Mouse (Mus musculus) hindbrain, embryonic 16.5 days (tissue): ENCODE data around the gene Upp2. TPM values are rescaled to one million over a fixed set of nuclear protein-coding genes. Genes with fewer than 3 reads are reported as not detected.

ENCODE experiments used
- ATAC-seq: fragments of 200-750 bp; cut with Nextera tagmentation; 2 replicates; pipeline ENCODE4 v1.8.0; 2017; ENCODE audit warnings: moderate TSS enrichment, moderate library complexity
- H3K27ac ChIP-seq: fragments of 300-500 bp; sonication (generic); 2 replicates; pipeline ENCODE4 v1.5.1; 2014; ENCODE audit warnings: low read depth, mild to moderate bottlenecking, control low read depth, low read length, moderate library complexity
- H3K27me3 ChIP-seq: fragments of 300-500 bp; sonication (generic); replicated peaks from 2 replicates; pipeline ENCODE4 v1.6.1; 2014; ENCODE audit warnings: low read length; ENCODE audit not compliant: control insufficient read depth, insufficient read depth
- H3K36me3 ChIP-seq: fragments of 300-500 bp; sonication (generic); 2 replicates; pipeline ENCODE4 v1.6.1; 2014; ENCODE audit warnings: mild to moderate bottlenecking, low read length, moderate library complexity, mixed read lengths; ENCODE audit not compliant: control insufficient read depth, insufficient read depth
- H3K4me1 ChIP-seq: fragments of 300-500 bp; sonication (generic); 2 replicates; pipeline ENCODE4 v1.6.1; 2014; ENCODE audit warnings: low read depth, low read length; ENCODE audit not compliant: control insufficient read depth, insufficient read depth
- H3K4me2 ChIP-seq: fragments of 300-500 bp; sonication (generic); 2 replicates; pipeline ENCODE4 v1.6.1; 2014; ENCODE audit warnings: mild to moderate bottlenecking, low read length, control low read depth, moderate library complexity
- H3K4me3 ChIP-seq: fragments of 300-500 bp; sonication (generic); 2 replicates; pipeline ENCODE4 v1.5.1; 2014; ENCODE audit warnings: mild to moderate bottlenecking, low read length, control low read depth, moderate library complexity
- H3K9ac ChIP-seq: fragments of 300-500 bp; sonication (generic); 2 replicates; pipeline ENCODE4 v1.6.1; 2014; ENCODE audit warnings: low read depth, mild to moderate bottlenecking, control low read depth, low read length, moderate library complexity
- H3K9me3 ChIP-seq: fragments of 300-500 bp; sonication (generic); 2 replicates; pipeline ENCODE4 v1.6.1; 2014; ENCODE audit warnings: mild to moderate bottlenecking, low read length, moderate library complexity; ENCODE audit not compliant: control insufficient read depth
- WGBS: fragments of 180-500 bp; shearing (Covaris S2); extraction: QIAGEN DNeasy Blood & Tissue Kit; methylation state at CpG from one replicate; pipeline ENCODE4 v1.1.7; 2014; 5-methylcytosine and 5-hydroxymethylcytosine counted together
- polyA plus RNA-seq: library from polyadenylated mRNA; unstranded; fragments of >200 nt; fragmentation: Nextera tagmentation; extraction: Ambion mirVana; gene quantifications from 2 replicates; pipeline ENCODE4 v1.2.1, GENCODE M21; 2015

Gene Upp2
- polyA plus RNA-seq, 1 experiment from 2014 or later, result 15.1 TPM

DNA sequence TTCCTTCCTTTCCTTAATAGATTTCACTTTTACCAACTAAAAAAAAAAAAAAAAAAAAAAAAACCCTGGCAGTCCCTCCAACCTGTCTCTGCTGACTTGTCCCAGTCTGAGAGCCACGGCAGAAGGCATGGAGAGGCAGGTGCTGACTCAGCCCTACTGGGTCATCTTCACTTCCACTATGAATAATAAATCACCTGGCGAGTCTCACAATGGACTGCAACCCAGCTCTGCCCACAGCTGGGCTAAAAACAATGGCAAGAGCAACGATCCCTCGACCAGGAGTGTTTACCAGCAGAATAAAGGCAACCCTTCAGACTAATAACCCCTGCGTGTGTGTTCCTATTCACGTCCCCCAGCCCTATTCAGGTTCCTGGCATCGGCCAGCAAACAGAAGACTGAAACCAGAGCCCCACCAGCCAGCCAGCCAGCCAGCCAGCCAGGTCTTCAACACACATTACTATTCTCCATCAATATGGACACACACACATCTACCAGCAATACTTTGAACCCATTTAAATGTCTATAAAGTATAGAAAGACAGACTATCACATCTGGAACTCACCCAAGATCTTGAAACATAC, 37.1 kb upstream of the Upp2 start:
- H3K4me1 ChIP-seq, result peaks cover 49% of the 10 kb centered on the region
- no peak overlapping the region for H3K9ac ChIP-seq
- H3K9me3 ChIP-seq, result no peaks in the 10 kb centered on the region
- WGBS, result 17% methylated on average over 7 of the region's 7 CpGs
- H3K27ac ChIP-seq, result no peak overlapping the region
- H3K27me3 ChIP-seq, result no peaks in the 10 kb centered on the region
- H3K36me3 ChIP-seq, result no peaks in the 10 kb centered on the region
- H3K4me2 ChIP-seq, result no peak overlapping the region
- no peak for ATAC-seq
- H3K4me3 ChIP-seq, result no peak overlapping the region

DNA sequence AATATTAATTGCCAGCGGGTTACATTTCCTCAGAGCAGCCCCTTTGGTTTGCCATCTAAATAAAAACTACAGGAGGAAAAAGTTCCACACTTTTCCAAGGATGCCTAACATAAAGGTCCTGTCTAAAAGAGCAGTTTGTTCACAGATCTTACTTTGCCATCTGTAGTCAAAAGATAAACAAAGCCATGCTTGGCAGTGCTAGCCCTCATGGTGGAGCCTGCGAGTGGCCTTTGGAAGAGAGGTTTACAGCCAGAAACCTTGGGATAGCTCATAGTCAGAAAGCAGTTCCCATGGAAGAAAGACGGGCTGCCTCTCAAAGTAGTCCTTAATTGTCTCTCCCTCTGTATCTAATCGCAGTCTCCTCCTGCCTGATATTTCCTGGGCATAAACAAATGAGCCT, 36.6 kb upstream of the Upp2 start:
- no peaks in the 10 kb centered on the region for H3K36me3 ChIP-seq
- no peak overlapping the region for H3K4me2 ChIP-seq
- H3K9ac ChIP-seq, result no peak overlapping the region
- WGBS, result 61% methylated on average over 4 of the region's 4 CpGs
- H3K4me1 ChIP-seq, result peaks cover 49% of the 10 kb centered on the region
- H3K27ac ChIP-seq, result no peak overlapping the region
- H3K9me3 ChIP-seq, result no peaks in the 10 kb centered on the region
- no peak overlapping the region for H3K4me3 ChIP-seq
- no peak for ATAC-seq
- H3K27me3 ChIP-seq, result no peaks in the 10 kb centered on the region

DNA sequence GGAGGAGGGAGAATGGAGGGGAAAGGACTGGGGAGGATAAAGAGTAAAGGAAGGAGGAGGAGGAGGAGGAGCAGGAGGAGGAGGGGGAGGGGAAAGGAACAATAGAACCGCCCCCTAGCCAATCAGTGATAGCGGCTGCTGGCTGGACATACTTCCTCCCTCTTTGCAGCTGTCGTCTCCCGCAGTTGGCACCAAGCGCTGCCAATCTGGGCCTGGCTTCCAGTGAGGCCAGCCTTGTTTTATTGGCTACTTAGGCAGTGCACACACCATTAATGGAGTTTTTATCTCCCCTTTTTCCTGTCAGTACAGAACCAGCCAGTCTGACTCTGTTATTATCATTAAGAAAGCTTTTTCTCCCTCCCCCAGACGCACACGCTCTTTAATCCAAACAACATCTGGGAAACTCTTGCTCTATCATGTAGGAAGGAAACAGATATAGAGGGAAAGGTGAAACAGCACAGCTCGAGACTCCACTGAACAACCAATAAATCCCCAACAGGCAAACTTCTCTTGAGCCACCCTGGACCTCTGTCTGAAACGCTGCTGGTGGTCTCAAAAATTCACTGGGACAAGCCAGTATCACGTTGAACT, 34.7 kb upstream of the Upp2 start:
- Histone ChIP-seq H3K4me3 (no peak overlapping the region), H3K4me2 (peak overlapping the region; percentile 54), H3K4me1 (peaks cover 49% of the 10 kb centered on the region), H3K36me3 (no peaks in the 10 kb centered on the region; the same call in 1 of the 2 replicates), H3K9me3 (no peaks in the 10 kb centered on the region), H3K27ac (peak overlapping the region; percentile 63), H3K9ac (peak overlapping the region; percentile 6; the same call in 1 of the 2 replicates), H3K27me3 (no peaks in the 10 kb centered on the region)
- peak; percentile 87 for ATAC-seq
- 13% methylated on average over 10 of the region's 10 CpGs for WGBS

GRCm38 (mm10) chr2:58533521-58534001, 33.5 kb upstream of the Upp2 start:
- ATAC-seq, result peak; percentile 26; the same call in 1 of the 2 replicates
- H3K4me2 ChIP-seq, result no peak overlapping the region
- peaks cover 49% of the 10 kb centered on the region for H3K4me1 ChIP-seq
- no peak overlapping the region for H3K9ac ChIP-seq
- H3K27ac ChIP-seq, result no peak overlapping the region; the same call in 1 of the 2 replicates
- no peaks in the 10 kb centered on the region for H3K9me3 ChIP-seq
- H3K36me3 ChIP-seq, result no peaks in the 10 kb centered on the region; the same call in 1 of the 2 replicates
- H3K27me3 ChIP-seq, result no peaks in the 10 kb centered on the region
- H3K4me3 ChIP-seq, result no peak overlapping the region
- WGBS, result 13% methylated on average over 7 of the region's 7 CpGs

- 55% methylated on average over 4 of the region's 4 CpGs for WGBS
- no peak for ATAC-seq
- Histone ChIP-seq H3K4me1 (peaks cover 46% of the 10 kb centered on the region), H3K36me3 (no peaks in the 10 kb centered on the region; the same call in 1 of the 2 replicates), H3K9me3 (no peaks in the 10 kb centered on the region), H3K9ac (no peak overlapping the region), H3K27me3 (no peaks in the 10 kb centered on the region), H3K4me2 (no peak overlapping the region), H3K4me3 (no peak overlapping the region), H3K27ac (no peak overlapping the region)
Observed at GRCm38 (mm10) chr2:58534379-58534778, 32.7 kb upstream of the Upp2 start.

GRCm38 (mm10) chr2:58535233-58535632, 31.9 kb upstream of the Upp2 start:
- no peaks in the 10 kb centered on the region for H3K9me3 ChIP-seq
- H3K4me2 ChIP-seq, result no peak overlapping the region
- no peak overlapping the region for H3K27ac ChIP-seq
- H3K9ac ChIP-seq, result no peak overlapping the region
- no peak for ATAC-seq
- H3K36me3 ChIP-seq, result no peaks in the 10 kb centered on the region; the same call in 1 of the 2 replicates
- 86% methylated on average over 8 of the region's 8 CpGs for WGBS
- H3K4me3 ChIP-seq, result no peak overlapping the region
- no peaks in the 10 kb centered on the region for H3K27me3 ChIP-seq
- peaks cover 39% of the 10 kb centered on the region for H3K4me1 ChIP-seq

- H3K36me3 ChIP-seq, result no peaks in the 10 kb centered on the region; the same call in 1 of the 2 replicates
- no peak overlapping the region for H3K4me3 ChIP-seq
- no peaks in the 10 kb centered on the region for H3K9me3 ChIP-seq
- 95% methylated on average over 3 of the region's 3 CpGs for WGBS
- no peak overlapping the region for H3K4me2 ChIP-seq
- H3K27ac ChIP-seq, result no peak overlapping the region
- no peak overlapping the region for H3K9ac ChIP-seq
- ATAC-seq, result no peak
- H3K27me3 ChIP-seq, result no peaks in the 10 kb centered on the region
- peaks cover 26% of the 10 kb centered on the region for H3K4me1 ChIP-seq
Observed at GRCm38 (mm10) chr2:58536796-58537195, 30.3 kb upstream of the Upp2 start.

DNA sequence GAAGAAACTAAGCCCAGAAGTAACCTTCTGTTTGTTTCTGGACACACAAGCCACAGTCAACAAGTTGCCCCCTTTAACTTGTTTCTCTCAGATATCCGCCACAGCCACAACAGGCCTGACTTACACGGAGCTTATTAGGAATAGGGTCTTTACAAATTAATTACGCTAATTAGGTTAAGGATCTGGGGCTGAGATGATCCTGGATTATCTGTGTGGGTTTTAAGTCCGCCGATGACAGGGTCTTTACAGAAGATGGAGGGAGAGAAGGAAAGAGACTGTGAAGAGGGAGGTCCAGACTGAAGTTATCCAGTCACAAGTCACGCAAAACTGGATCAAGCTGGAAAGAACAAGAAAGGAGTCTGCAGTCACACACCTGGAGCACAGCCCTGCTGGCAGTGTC, 28.9 kb upstream of the Upp2 start:
- Histone ChIP-seq H3K4me1 (peaks cover 15% of the 10 kb centered on the region), H3K9me3 (no peaks in the 10 kb centered on the region), H3K36me3 (no peaks in the 10 kb centered on the region; the same call in 1 of the 2 replicates), H3K4me2 (no peak overlapping the region), H3K27me3 (no peaks in the 10 kb centered on the region), H3K9ac (no peak overlapping the region), H3K27ac (no peak overlapping the region), H3K4me3 (no peak overlapping the region)
- ATAC-seq, result no peak
- 89% methylated on average over 6 of the region's 6 CpGs for WGBS

DNA sequence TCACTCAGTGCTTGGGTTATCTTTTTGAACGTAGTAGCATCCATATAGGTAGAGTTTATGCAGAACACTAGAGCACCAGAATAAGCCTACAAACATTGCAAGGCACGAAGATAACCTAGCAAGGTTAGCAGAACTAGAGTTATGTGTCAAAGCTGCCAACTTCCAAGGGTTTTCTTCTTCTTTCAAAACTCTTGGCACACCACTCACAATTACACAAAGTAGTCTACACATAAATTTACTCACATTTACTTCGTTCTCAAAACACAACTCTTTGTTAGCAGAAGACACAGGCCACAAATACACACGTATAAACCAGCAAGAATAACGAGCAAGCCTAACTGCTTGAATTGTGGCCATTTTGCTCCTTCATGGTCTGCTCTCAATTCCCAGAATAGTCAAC, 23.8 kb upstream of the Upp2 start:
- no peaks in the 10 kb centered on the region for H3K4me1 ChIP-seq
- H3K36me3 ChIP-seq, result no peaks in the 10 kb centered on the region
- no peak overlapping the region for H3K4me2 ChIP-seq
- ATAC-seq, result no peak
- H3K27ac ChIP-seq, result no peak overlapping the region
- no peak overlapping the region for H3K9ac ChIP-seq
- H3K9me3 ChIP-seq, result no peaks in the 10 kb centered on the region
- no peak overlapping the region for H3K4me3 ChIP-seq
- no peaks in the 10 kb centered on the region for H3K27me3 ChIP-seq
- WGBS, result 80% methylated on average over 5 of the region's 5 CpGs
